Mouse (Mus musculus): ENCODE data around the gene Gm21497. TPM values are rescaled to one million over a fixed set of nuclear protein-coding genes. Genes with fewer than 3 reads are reported as not detected.

The Gm21497 gene
- not detected in 2 replicates for polyA plus RNA-seq (2012; rRNA removed; ENCODE audit: low replicate concordance)

GRCm38 (mm10) chrY:61646446-61646845 lies at the start of gene Gm21497:
Gene Gm21497, plus strand, starts transcription at chrY:61646746.

Data from subcutaneous adipose tissue, adult 2 months (tissue).